Mouse (Mus musculus) lung, postnatal 0 days (tissue): ENCODE measurements around the gene Riok1.

ENCODE experiments used
- CTCF ChIP-seq: IDR thresholded peaks from 2 replicates; pipeline ENCODE4 v1.5.1; 2016; ENCODE audit warnings: antibody characterized with exemption, mild to moderate bottlenecking
- EP300 ChIP-seq: IDR thresholded peaks from 2 replicates; pipeline ENCODE4 v1.6.1; 2016; ENCODE audit warnings: antibody characterized with exemption, mild to moderate bottlenecking, control low read depth

GRCm38 (mm10) chr13:38078836-38079235 lies 42.0 kb downstream of the Riok1 start:
- TF ChIP-seq CTCF (no peak), EP300 (no peak)
